Mouse (Mus musculus) layer of hippocampus, adult 18-20 months (tissue): ENCODE measurements around the gene 4931428F04Rik. TPM values are rescaled to one million over a fixed set of nuclear protein-coding genes. Genes with fewer than 3 reads are reported as not detected.

Source experiments
- DNase-seq, 2 experiments: peaks; one replicate each; pipeline ENCODE4 v3.0.0; 2022; ENCODE audit warnings: low spot score in 2 of 2
- long read RNA-seq: library from polyadenylated mRNA; stranded (forward); transcript quantifications from one replicate; pipeline ENCODE4 v2.0.0, GENCODE M21; 2021
- total RNA-seq, 2 experiments: library from RNA; stranded (reverse); gene quantifications; 2 replicates each; pipeline ENCODE4 v1.2.3; 2021

4931428F04Rik gene
- total RNA-seq, result 10 to 100 TPM; 19.2 to 23.5 TPM
- long read RNA-seq, transcript 4931428F04Rik-201 (7 exons, 3,492 nt), result major isoform, 8 of 17 reads
- long read RNA-seq, partial matches to known transcripts, result 2 of 17 reads
- long read RNA-seq, other reads (novel, unspliced or antisense), result 3 of 17 reads

GRCm38 (mm10) chr8:105289805-105290460 lies at the start of gene 4931428F04Rik:
TSS of gene 4931428F04Rik (minus strand) at chr8:105289864.
- DNase-seq, result peak in 1 of 2 experiments; percentile 54

DNA sequence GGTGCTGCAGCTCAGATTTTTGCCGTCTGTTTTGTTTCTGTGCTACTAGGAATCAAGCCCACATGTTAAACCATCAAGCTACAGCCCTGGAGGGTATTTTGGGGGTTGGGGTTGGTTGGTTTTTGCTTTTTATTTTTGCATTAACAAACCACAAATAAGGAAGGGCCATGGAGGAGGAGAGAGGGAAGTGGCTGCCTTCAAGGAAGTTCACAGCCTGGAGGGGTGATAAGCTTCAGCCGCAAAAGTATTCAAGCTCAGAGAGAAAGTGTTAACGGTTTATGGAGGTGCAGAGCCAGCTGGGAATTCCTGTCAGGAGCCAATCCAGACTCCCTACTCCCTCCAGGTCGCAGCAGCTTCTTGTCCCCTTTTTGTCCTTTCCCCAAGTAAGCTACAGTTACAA lies 49.3 kb upstream of the 4931428F04Rik start:
- DNase-seq, result no peak

DNA sequence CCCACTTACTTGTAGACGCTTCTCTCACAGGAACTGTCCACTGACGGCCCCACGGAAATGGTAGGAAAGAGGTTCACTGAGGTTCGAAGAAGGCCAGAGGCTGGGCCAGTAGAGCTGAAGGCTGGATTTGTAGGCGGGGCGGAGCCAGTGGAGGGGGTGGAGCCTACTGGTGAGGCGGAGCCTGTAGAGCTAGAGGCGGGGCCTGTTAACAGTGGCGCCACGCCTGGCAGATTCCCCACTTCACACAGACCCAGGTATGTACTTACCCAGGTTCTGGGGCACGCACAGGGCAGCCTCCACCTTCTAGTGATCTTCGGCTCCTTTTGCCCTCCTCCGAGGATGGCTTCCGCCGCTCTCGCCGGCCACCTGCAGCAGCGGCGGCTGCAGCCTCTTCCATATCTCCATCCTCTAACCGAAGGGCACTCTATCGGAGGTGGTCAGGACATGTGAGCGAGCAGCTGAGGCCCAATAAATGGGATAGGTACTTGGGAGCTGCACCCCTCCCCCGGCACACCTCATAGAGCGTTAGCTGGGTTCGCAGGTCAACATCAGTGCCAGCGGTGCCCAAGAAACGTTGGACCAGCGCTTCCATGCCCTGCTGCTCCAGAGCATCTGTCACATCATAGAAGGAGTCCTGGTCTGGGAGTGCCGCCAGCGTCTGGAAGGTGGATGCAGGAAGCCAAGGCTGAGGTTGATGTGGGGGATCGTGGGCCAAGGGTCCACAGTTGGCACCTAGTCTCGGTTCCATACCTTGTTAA lies 46.9 kb upstream of the 4931428F04Rik start:
- DNase-seq, result no peak

DNA sequence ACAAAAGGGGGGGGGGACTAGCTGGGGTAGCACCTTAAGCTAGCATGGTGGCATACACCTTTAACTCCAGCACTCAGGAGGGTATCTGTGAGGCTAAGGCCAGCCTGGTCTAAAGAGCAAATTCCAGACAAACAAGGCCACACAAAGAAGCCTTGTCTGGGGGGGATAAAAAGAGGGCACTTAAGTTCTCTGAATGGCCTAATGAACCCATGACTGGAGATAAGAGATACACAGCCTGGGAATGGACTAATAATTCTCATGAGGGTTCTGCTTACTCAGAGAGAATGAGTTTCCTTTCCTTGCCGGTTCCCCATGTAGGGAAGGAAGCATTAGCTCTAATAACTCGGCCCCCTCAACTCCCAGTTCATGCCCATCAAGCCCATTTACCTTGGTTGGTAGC lies 42.9 kb upstream of the 4931428F04Rik start:
- no peak for DNase-seq

- no peak for DNase-seq
Observed at GRCm38 (mm10) chr8:105331931-105332330, 42.3 kb upstream of the 4931428F04Rik start.

DNA sequence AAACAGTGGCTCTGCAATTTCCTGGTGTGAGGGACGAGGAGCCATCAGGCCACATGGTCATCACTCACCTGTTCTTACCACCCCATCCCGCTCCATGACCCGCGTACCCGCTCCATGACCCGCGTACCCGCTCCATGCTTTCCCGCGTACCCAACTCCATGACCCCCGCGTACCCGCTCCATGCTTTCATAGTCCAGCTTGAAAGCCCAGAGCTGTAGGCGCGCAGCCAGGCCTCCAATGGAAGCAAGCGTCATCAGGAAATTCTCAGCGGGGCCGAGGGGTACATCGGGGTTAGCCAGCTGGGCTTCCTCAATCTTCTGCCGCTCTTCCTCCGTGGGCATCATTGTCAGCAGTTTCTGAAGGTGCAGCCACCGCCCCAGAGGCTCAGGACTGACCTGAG lies 41.8 kb upstream of the 4931428F04Rik start:
- no peak for DNase-seq

GRCm38 (mm10) chr8:105330325-105330724 lies 40.7 kb upstream of the 4931428F04Rik start:
- no peak for DNase-seq

- no peak for DNase-seq
Observed at GRCm38 (mm10) chr8:105326968-105327367, 37.3 kb upstream of the 4931428F04Rik start.

DNA sequence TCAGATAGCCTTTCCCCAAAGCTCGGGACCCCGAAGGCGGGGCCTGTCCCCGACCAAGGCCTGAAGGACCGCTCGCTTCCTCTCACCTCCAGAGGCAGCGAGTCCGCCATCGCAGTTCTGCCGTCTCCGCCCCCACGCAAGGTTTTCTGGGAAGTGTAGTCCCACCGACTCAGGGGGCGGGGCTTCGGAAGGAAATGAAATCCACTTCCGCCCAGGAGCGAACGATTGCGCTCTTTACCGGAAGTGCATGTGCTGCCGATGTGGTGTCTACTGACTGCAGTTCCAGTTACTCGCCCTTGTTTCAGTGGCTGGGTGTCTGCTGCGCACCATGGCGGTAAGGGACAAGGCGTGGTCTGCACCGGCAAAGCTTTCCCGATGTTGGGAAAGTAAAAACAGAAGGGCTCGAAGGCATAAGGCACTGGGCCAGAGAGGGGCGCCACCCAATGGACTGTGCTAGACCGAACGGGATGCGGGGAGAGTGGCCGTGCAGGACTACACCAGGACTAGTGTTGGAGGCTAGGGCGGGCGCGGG lies 36.5 kb upstream of the 4931428F04Rik start, which contains the start of the genes Lrrc29 and Tmem208:
Gene Lrrc29, minus strand, starts transcription at position 138 of the 532 bp plus-strand sequence.
Gene Tmem208, plus strand, starts transcription at position 214 of the 532 bp plus-strand sequence.
- DNase-seq, result peak; percentile 94 to 98

GRCm38 (mm10) chr8:105325641-105326093 lies 36.0 kb upstream of the 4931428F04Rik start:
- DNase-seq, result no peak

GRCm38 (mm10) chr8:105323183-105323582 lies 33.5 kb upstream of the 4931428F04Rik start:
- no peak for DNase-seq

DNA sequence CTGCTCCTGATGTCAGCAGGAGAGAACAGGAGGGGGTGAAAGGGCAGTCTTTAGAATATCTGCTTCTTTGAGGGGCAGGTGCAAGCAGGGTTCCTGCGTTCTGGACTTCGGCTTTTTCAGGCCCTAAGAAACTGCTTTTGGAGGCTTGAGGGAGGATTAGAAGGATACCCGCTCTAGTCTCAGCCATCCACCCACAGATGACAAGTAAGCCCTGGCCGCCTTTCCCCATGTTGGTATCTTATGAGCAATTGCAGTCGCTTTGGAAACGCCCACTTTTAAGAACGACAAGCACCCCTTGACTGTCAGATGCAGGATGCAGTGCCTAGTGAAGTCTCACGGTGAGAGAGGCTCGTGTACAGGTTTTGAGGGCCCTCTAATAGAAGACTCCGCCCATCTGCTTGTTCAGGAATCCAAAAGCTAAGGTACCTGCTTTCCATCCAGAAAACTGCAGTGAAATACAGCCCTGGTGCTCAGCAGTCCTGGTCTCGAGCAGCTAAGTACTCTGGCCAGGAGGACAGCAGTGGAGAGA lies 29.1 kb upstream of the 4931428F04Rik start:
- no peak for DNase-seq

- DNase-seq, result no peak
Observed at GRCm38 (mm10) chr8:105317941-105318340, 28.3 kb upstream of the 4931428F04Rik start.

GRCm38 (mm10) chr8:105315073-105315769 lies 25.6 kb upstream of the 4931428F04Rik start:
- no peak for DNase-seq

DNA sequence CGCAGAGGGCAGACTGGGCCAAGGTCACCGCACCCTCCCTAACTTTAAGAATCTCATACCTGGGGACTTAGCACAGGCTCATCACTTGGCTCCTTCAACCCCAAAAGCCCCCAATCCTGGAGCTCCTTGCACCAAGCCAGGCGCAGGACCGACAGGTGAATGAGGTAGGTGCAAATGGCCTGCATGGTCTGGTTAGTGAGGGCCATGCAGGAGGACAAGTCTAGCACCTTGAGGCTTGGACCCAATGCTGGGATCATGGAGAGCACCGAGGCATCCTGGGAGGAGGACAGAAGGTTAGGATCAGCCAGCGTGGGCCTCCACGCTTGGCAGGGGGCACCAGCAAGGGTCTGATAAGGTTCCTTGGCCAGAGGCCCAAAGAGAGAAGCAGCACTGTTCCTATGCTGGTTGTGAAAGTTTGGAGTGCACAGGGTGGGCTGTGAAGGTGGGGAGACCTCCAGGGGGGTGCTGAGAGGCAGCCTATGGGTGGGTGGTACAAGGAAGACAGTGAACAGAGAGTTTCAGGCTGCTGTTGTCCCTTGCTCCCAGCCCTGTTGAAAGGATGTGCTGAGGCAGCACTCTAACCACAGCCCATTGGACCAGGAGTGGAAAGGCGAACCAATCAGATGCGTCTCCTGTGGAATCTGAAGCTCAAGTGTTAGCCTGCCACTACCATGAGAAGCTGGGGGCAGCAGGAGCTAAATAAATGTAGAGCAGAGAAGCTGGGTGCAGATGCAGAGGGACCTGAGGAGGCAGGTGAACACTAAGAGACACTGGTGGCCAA lies 24.1 kb upstream of the 4931428F04Rik start:
- no peak for DNase-seq

GRCm38 (mm10) chr8:105312891-105313481 lies 23.3 kb upstream of the 4931428F04Rik start:
- DNase-seq, result no peak

DNA sequence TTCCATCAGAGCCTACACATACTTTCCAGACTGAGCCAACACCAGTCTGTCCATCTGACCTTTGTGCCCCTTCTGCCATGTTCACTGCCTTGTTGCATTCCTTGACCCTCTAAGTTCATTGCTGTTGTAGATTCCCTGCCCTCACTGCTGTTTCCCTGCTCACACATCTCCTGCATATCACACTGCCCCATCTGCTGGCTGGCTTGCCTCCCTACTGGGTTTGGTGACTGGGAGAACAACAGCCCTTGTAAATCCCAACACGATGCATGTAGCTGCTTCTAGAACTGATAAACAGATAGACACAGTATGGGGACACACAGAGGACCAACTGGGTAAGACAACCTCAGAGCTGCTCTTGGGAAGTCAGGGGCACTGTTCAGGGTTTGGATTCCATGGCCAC lies 22.1 kb upstream of the 4931428F04Rik start:
- DNase-seq, result no peak

GRCm38 (mm10) chr8:105310118-105310517 lies 20.5 kb upstream of the 4931428F04Rik start:
- DNase-seq, result no peak

- DNase-seq, result no peak
Observed at GRCm38 (mm10) chr8:105309142-105309847, 19.6 kb upstream of the 4931428F04Rik start.
